Mouse (Mus musculus) gastrocnemius, postnatal 4 days (tissue): ENCODE measurements around the gene Map3k7. TPM values are rescaled to one million over a fixed set of nuclear protein-coding genes. Genes with fewer than 3 reads are reported as not detected.

Experiments
- DNase-seq, 2 experiments: peaks; one replicate each; pipeline ENCODE4 v3.0.0; 2021 to 2022; ENCODE audit warnings: low spot score in 2 of 2, mixed read lengths in 2 of 2
- total RNA-seq, 2 experiments: library from RNA; stranded (reverse); gene quantifications; 2 replicates each; pipeline ENCODE4 v1.2.3; 2021

Map3k7 gene
- total RNA-seq, 2 experiments from 2014 or later = 54.3 to 59.0 TPM

- peak; percentile 47 to 78 for DNase-seq
Measured at GRCm38 (mm10) chr4:32055151-32056052, 91.5 kb downstream of the Map3k7 start.

- DNase-seq = no peak
Measured at GRCm38 (mm10) chr4:32056441-32056840, 92.5 kb downstream of the Map3k7 start.

GRCm38 (mm10) chr4:32057102-32057501, 93.2 kb downstream of the Map3k7 start:
- no peak for DNase-seq

- no peak for DNase-seq
Measured at GRCm38 (mm10) chr4:32060686-32061085, 96.8 kb downstream of the Map3k7 start.

- DNase-seq = no peak
Measured at GRCm38 (mm10) chr4:32062381-32063059, 98.6 kb downstream of the Map3k7 start.

- DNase-seq = no peak
Measured at GRCm38 (mm10) chr4:32063291-32063690, 99.4 kb downstream of the Map3k7 start.
